Mouse (Mus musculus) kidney, adult 9 months (tissue): Measurements from ENCODE around the gene Gm48552.
A peak's percentile ranks its signal among the peaks of the same experiment; 100 is the strongest.

ENCODE experiments used
- DNase-seq: peaks from one replicate; pipeline ENCODE4 v3.0.0; 2022

Gm48552 gene

GRCm38 (mm10) chr10:81421041-81421796 lies 32.4 kb downstream of the Gm48552 start:
- no peak for DNase-seq

GRCm38 (mm10) chr10:81421797-81422100 lies 32.9 kb downstream of the Gm48552 start:
- DNase-seq, result peak; percentile 31

- DNase-seq, result peak; percentile 23
Measured at GRCm38 (mm10) chr10:81422191-81422590, 33.4 kb downstream of the Gm48552 start.

GRCm38 (mm10) chr10:81422661-81423217 lies 33.9 kb downstream of the Gm48552 start:
- peak; percentile 14 for DNase-seq

GRCm38 (mm10) chr10:81423476-81424245 lies 34.9 kb downstream of the Gm48552 start:
- DNase-seq, result peak; percentile 32

GRCm38 (mm10) chr10:81424246-81425051 lies 35.6 kb downstream of the Gm48552 start:
- peak; percentile 86 for DNase-seq

- peak; percentile 72 for DNase-seq
Measured at GRCm38 (mm10) chr10:81425236-81425850, 36.5 kb downstream of the Gm48552 start.

- DNase-seq, result peak; percentile 35
Measured at GRCm38 (mm10) chr10:81426081-81426671, 37.4 kb downstream of the Gm48552 start.

- DNase-seq, result peak; percentile 75
Measured at GRCm38 (mm10) chr10:81426897-81427296, 38.1 kb downstream of the Gm48552 start.

GRCm38 (mm10) chr10:81427327-81427726 lies 38.5 kb downstream of the Gm48552 start:
- DNase-seq, result no peak

GRCm38 (mm10) chr10:81427804-81428506 lies 39.1 kb downstream of the Gm48552 start:
- peak; percentile 37 for DNase-seq

- no peak for DNase-seq
Measured at GRCm38 (mm10) chr10:81428507-81428870, 39.7 kb downstream of the Gm48552 start.

GRCm38 (mm10) chr10:81429092-81429491 lies 40.3 kb downstream of the Gm48552 start:
- peak; percentile 44 for DNase-seq

- peak; percentile 98 for DNase-seq
Measured at GRCm38 (mm10) chr10:81429605-81430061, 40.8 kb downstream of the Gm48552 start.

- peak; percentile 82 for DNase-seq
Measured at GRCm38 (mm10) chr10:81430141-81430830, 41.5 kb downstream of the Gm48552 start.

- peak; percentile 77 for DNase-seq
Measured at GRCm38 (mm10) chr10:81430831-81431525, 42.2 kb downstream of the Gm48552 start.

GRCm38 (mm10) chr10:81431526-81432168 lies 42.8 kb downstream of the Gm48552 start:
- peak; percentile 95 for DNase-seq

- DNase-seq, result peak; percentile 66
Measured at GRCm38 (mm10) chr10:81432169-81432867, 43.5 kb downstream of the Gm48552 start.

- peak; percentile 98 for DNase-seq
Measured at GRCm38 (mm10) chr10:81432868-81433262, 44.1 kb downstream of the Gm48552 start.
